8 mouse cellular contexts compared by ENCODE assay signal in the genomic region with DNA sequence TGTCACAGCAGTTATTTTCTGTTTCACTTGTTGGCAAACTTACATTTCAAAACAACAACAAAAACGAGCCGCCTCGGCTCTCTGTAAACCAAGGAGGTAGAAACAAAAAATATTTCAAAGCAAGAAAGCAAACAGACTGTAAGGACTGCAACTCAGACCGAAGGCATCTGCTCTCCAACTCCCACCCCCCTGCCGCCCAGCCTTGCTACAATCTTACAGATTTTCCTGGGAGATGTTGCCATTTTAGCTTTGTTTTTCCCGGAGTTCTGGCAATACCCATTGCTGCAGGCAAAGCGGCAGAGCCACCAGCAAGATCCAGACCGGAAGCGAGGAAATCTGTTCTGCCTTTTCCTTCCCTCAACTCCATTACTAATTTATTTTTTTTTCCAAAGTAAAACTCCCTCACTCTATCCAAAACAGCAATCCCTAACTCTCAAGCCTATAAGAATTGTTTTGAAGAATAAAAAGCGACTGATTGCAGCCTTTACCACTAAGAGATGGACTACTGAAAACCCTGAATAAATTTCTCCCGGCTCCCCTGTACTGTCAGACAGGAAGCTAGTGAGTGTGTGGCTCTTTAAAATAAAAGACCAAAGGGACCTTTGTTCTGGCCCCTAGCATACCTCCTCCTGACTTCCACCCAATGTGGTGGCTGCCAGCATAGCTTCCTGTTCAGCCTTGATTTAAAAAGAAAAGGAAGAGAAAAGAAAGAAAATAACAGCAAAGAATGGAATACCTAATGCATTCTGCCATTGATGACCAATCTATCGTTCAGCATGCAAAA.
A peak's percentile ranks its signal among the peaks of the same experiment; 100 is the strongest.
DNase-seq lines count a peak whose midpoint lies in the region; ATAC-seq and TF ChIP-seq lines count a peak whose summit lies in the region.

No protein-coding gene starts in this region.

- no peak overlapping the region for H3K9ac ChIP-seq in embryonic facial prominence, embryonic 12.5 days

- no peaks in the 10 kb centered on the region for H3K9me3 ChIP-seq in embryonic facial prominence, embryonic 12.5 days

- no peak for TF ChIP-seq POLR2A in kidney, adult 2 months (IDR thresholded peaks at IDR 0.05; ENCODE audit: low read depth, low read length)
- no peak for TF ChIP-seq POLR2A in olfactory bulb, adult 2 months (IDR thresholded peaks at IDR 0.05; ENCODE audit: insufficient read depth, low read depth, low read length)

- H3K27ac ChIP-seq in kidney, adult 2 months (ENCODE audit: insufficient read depth, low read depth, low read length): peak overlapping the region; percentile 73
- H3K27ac ChIP-seq in embryonic facial prominence, embryonic 12.5 days: peak overlapping the region; percentile 58
- H3K27ac ChIP-seq in olfactory bulb, adult 2 months (ENCODE audit: insufficient read depth, low read depth, low read length): no peak overlapping the region

- peak; percentile 13 for DNase-seq in kidney, adult 2 months
- no peak for DNase-seq in kidney, adult 8-10 months
- peak; percentile 28 to 44 for DNase-seq in heart, postnatal 10 days
- peak; percentile 30 for DNase-seq in left cerebral cortex, postnatal 4 days
- no peak for DNase-seq in embryo, embryonic 11 days
- DNase-seq in thymus, postnatal 25 days: no peak

- intact Hi-C loops in heart, postnatal 10 days (cut with DNase I): no loop called here
- intact Hi-C loops in left cerebral cortex, postnatal 4 days (cut with DNase I): no loop called here

- H3K4me2 ChIP-seq in embryonic facial prominence, embryonic 12.5 days (replicated peaks): peak overlapping the region; percentile 43

- no peak for TF ChIP-seq CTCF in kidney, adult 2 months (conservative IDR thresholded peaks at IDR 0.05; ENCODE audit: insufficient read depth, insufficient read length, low read depth, low read length)
- no peak for TF ChIP-seq CTCF in olfactory bulb, adult 2 months (IDR thresholded peaks at IDR 0.05; ENCODE audit: insufficient read depth, low read depth, low read length)

- H3K4me1 ChIP-seq in kidney, adult 2 months (ENCODE audit: control insufficient read depth, insufficient read depth, low read length): no peaks in the 10 kb centered on the region
- H3K4me1 ChIP-seq in embryonic facial prominence, embryonic 12.5 days: peaks cover 16% of the 10 kb centered on the region; the same call in 1 of the 2 replicates
- no peaks in the 10 kb centered on the region; the same call in 1 of the 2 replicates for H3K4me1 ChIP-seq in olfactory bulb, adult 2 months (ENCODE audit: control insufficient read depth, insufficient read depth, low read length)

- H3K36me3 ChIP-seq in kidney, adult 2 months (ENCODE audit: control insufficient read depth, insufficient read depth, low read length): no peaks in the 10 kb centered on the region
- H3K36me3 ChIP-seq in embryonic facial prominence, embryonic 12.5 days: no peaks in the 10 kb centered on the region

- WGBS in kidney, adult 2 months: 52% methylated on average over 12 of the region's 12 CpGs
- 13% methylated on average over 12 of the region's 12 CpGs for WGBS in embryonic facial prominence, embryonic 12.5 days
- 19% methylated on average over 12 of the region's 12 CpGs for WGBS in olfactory bulb, adult 2 months

- H3K27me3 ChIP-seq in kidney, adult 2 months (replicated peaks; ENCODE audit: control insufficient read depth, insufficient read depth, low read length): no peaks in the 10 kb centered on the region
- H3K27me3 ChIP-seq in embryonic facial prominence, embryonic 12.5 days: no peaks in the 10 kb centered on the region

- ATAC-seq in embryonic facial prominence, embryonic 12.5 days (ENCODE audit: insufficient number of reproducible peaks, insufficient read depth, low FRiP score, low TSS enrichment): no peak

- H3K4me3 ChIP-seq in kidney, adult 2 months (ENCODE audit: insufficient read depth, low read depth, low read length): peak overlapping the region; percentile 54
- peak overlapping the region; percentile 20 for H3K4me3 ChIP-seq in embryonic facial prominence, embryonic 12.5 days
- peak overlapping the region; percentile 17; the same call in 1 of the 2 replicates for H3K4me3 ChIP-seq in olfactory bulb, adult 2 months (ENCODE audit: insufficient read depth, low read depth, low read length)

Comparison
In these comparisons a context has a peak if more than half of its experiments do, and no peak if none do; other contexts are left out.
1. DNase-seq: peak in kidney, adult 2 months (single experiment), heart, postnatal 10 days (2 of 2) and left cerebral cortex, postnatal 4 days (single experiment); none in kidney, adult 8-10 months (0 of 2), embryo, embryonic 11 days (single experiment) and thymus, postnatal 25 days (single experiment).
2. Peak in every context shown above with its lines, with median percentiles within 50 percentile points of each other: H3K4me3 ChIP-seq.